Mouse (Mus musculus): ENCODE data around the gene Apoc2.

DNA sequence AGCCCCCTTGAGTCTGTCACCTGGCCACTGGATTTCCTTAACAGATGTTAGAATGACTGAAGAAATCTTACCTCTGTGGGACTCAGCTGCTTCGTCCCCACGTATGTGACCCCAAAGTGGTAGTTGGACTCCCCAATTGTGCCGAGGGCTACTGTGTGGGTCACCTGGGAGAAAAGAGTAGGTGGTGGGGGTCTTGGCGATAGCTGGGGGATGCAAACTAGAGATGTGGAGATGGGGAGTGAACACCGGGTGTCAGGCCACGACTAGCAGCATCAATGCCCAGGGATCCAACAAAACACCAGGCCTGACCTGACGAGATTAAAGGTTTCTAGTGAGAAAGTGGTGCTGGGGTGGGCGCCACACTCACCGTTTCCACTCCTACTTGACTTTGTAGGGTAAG, 35.9 kb upstream of the Apoc2 start:
- TF ChIP-seq CTCF (IDR thresholded peaks at IDR 0.05; ENCODE audit: low read depth) (no peak), EP300 (optimal IDR thresholded peaks at IDR 0.05) (no peak)

Measured in stomach, postnatal 0 days (tissue).